Mouse (Mus musculus): Measurements from ENCODE around the gene Rnase2b. TPM values are rescaled to one million over a fixed set of nuclear protein-coding genes. Genes with fewer than 3 reads are reported as not detected.
"Not testable (repeated sequence)": the region's sequence is repeated elsewhere in the genome, so short reads cannot be mapped to it uniquely, and the experiment has no call there.

The Rnase2b gene
- polyA plus RNA-seq, 1 experiment: not detected

GRCm38 (mm10) chr14:51165435-51165834, 3.4 kb downstream of the Rnase2b start:
- TF ChIP-seq TAL1 (IDR thresholded peaks at IDR 0.05; ENCODE audit: low read length) (no peak), GATA1 (IDR thresholded peaks at IDR 0.05; ENCODE audit: low read length) (no peak)
- H3K4me3 ChIP-seq (replicated peaks): no peak overlapping the region
- peaks cover 11% of the 10 kb centered on the region for H3K4me1 ChIP-seq (ENCODE audit: control insufficient read depth)
- H3K36me3 ChIP-seq (ENCODE audit: control insufficient read depth): no peaks in the 10 kb centered on the region
- peaks cover 23% of the 10 kb centered on the region for H3K27me3 ChIP-seq (ENCODE audit: control insufficient read depth)
- H3K9me3 ChIP-seq (ENCODE audit: control insufficient read depth, low read length): no peaks in the 10 kb centered on the region

GRCm38 (mm10) chr14:51166068-51166467, 4.0 kb downstream of the Rnase2b start:
- H3K36me3 ChIP-seq (ENCODE audit: control insufficient read depth): no peaks in the 10 kb centered on the region
- peaks cover 11% of the 10 kb centered on the region for H3K4me1 ChIP-seq (ENCODE audit: control insufficient read depth)
- TF ChIP-seq TAL1 (IDR thresholded peaks at IDR 0.05; ENCODE audit: low read length): no peak
- no peak for TF ChIP-seq GATA1 (IDR thresholded peaks at IDR 0.05; ENCODE audit: low read length)
- H3K4me3 ChIP-seq (replicated peaks): no peak overlapping the region
- no peaks in the 10 kb centered on the region for H3K9me3 ChIP-seq (ENCODE audit: control insufficient read depth, low read length)
- H3K27me3 ChIP-seq (ENCODE audit: control insufficient read depth): peaks cover 23% of the 10 kb centered on the region

GRCm38 (mm10) chr14:51172095-51172865, 10.2 kb downstream of the Rnase2b start:
- H3K9me3 ChIP-seq (ENCODE audit: control insufficient read depth, low read length); H3K4me3 ChIP-seq (replicated peaks); H3K27me3 ChIP-seq (ENCODE audit: control insufficient read depth); H3K36me3 ChIP-seq (ENCODE audit: control insufficient read depth); H3K4me1 ChIP-seq (ENCODE audit: control insufficient read depth): not testable (repeated sequence)

GRCm38 (mm10) chr14:51172947-51173346, 10.9 kb downstream of the Rnase2b start:
- not testable (repeated sequence) for H3K36me3 ChIP-seq (ENCODE audit: control insufficient read depth); H3K27me3 ChIP-seq (ENCODE audit: control insufficient read depth); H3K9me3 ChIP-seq (ENCODE audit: control insufficient read depth, low read length); H3K4me3 ChIP-seq (replicated peaks); H3K4me1 ChIP-seq (ENCODE audit: control insufficient read depth)

GRCm38 (mm10) chr14:51173843-51174242, 11.8 kb downstream of the Rnase2b start:
- TF ChIP-seq GATA1 (IDR thresholded peaks at IDR 0.05; ENCODE audit: low read length) (no peak), TAL1 (IDR thresholded peaks at IDR 0.05; ENCODE audit: low read length) (no peak)
- no peaks in the 10 kb centered on the region for H3K27me3 ChIP-seq (ENCODE audit: control insufficient read depth)
- no peaks in the 10 kb centered on the region for H3K9me3 ChIP-seq (ENCODE audit: control insufficient read depth, low read length)
- H3K4me1 ChIP-seq (ENCODE audit: control insufficient read depth): peaks cover 4% of the 10 kb centered on the region
- no peaks in the 10 kb centered on the region for H3K36me3 ChIP-seq (ENCODE audit: control insufficient read depth)
- H3K4me3 ChIP-seq (replicated peaks): no peak overlapping the region

- not testable (repeated sequence) for H3K27me3 ChIP-seq (ENCODE audit: control insufficient read depth); H3K4me1 ChIP-seq (ENCODE audit: control insufficient read depth); H3K9me3 ChIP-seq (ENCODE audit: control insufficient read depth, low read length); H3K36me3 ChIP-seq (ENCODE audit: control insufficient read depth); H3K4me3 ChIP-seq (replicated peaks)
Observed at GRCm38 (mm10) chr14:51181051-51181450, 19.0 kb downstream of the Rnase2b start.

GRCm38 (mm10) chr14:51195681-51196080, 33.6 kb downstream of the Rnase2b start:
- H3K27me3 ChIP-seq (ENCODE audit: control insufficient read depth): no peaks in the 10 kb centered on the region
- H3K4me3 ChIP-seq (replicated peaks): no peak overlapping the region
- TF ChIP-seq TAL1 (IDR thresholded peaks at IDR 0.05; ENCODE audit: low read length) (no peak), GATA1 (IDR thresholded peaks at IDR 0.05; ENCODE audit: low read length) (no peak)
- H3K4me1 ChIP-seq (ENCODE audit: control insufficient read depth): no peaks in the 10 kb centered on the region
- no peaks in the 10 kb centered on the region for H3K9me3 ChIP-seq (ENCODE audit: control insufficient read depth, low read length)
- H3K36me3 ChIP-seq (ENCODE audit: control insufficient read depth): no peaks in the 10 kb centered on the region

- Histone ChIP-seq H3K27me3 (ENCODE audit: control insufficient read depth) (no peaks in the 10 kb centered on the region), H3K4me1 (ENCODE audit: control insufficient read depth) (no peaks in the 10 kb centered on the region), H3K4me3 (replicated peaks) (no peak within 1 kb of the TSS), H3K9me3 (ENCODE audit: control insufficient read depth, low read length) (no peaks in the 10 kb centered on the region), H3K36me3 (ENCODE audit: control insufficient read depth) (no peaks in the 10 kb centered on the region)
- TF ChIP-seq TAL1 (IDR thresholded peaks at IDR 0.05; ENCODE audit: low read length): no peak
- TF ChIP-seq GATA1 (IDR thresholded peaks at IDR 0.05; ENCODE audit: low read length): no peak
Observed at GRCm38 (mm10) chr14:51199098-51200023, 37.3 kb downstream of the Rnase2b start, which contains the start of gene Ang2. TSS of gene Ang2 (minus strand) at chr14:51199148.

GRCm38 (mm10) chr14:51200054-51200453, 38.0 kb downstream of the Rnase2b start:
- TF ChIP-seq GATA1 (IDR thresholded peaks at IDR 0.05; ENCODE audit: low read length) (no peak), TAL1 (IDR thresholded peaks at IDR 0.05; ENCODE audit: low read length) (no peak)

More at GRCm38 (mm10) chr14:51200054-51200453, 38.0 kb downstream of the Rnase2b start:
- Histone ChIP-seq H3K27me3 (ENCODE audit: control insufficient read depth) (no peaks in the 10 kb centered on the region), H3K9me3 (ENCODE audit: control insufficient read depth, low read length) (no peaks in the 10 kb centered on the region), H3K4me1 (ENCODE audit: control insufficient read depth) (no peaks in the 10 kb centered on the region), H3K4me3 (replicated peaks) (no peak overlapping the region), H3K36me3 (ENCODE audit: control insufficient read depth) (no peaks in the 10 kb centered on the region)
